Mouse (Mus musculus) thymus, postnatal 25 days (tissue): ENCODE data around the gene Tmprss13.
A peak's percentile ranks its signal among the peaks of the same experiment; 100 is the strongest.

Experiments
- DNase-seq: peaks from one replicate; pipeline ENCODE4 v3.0.0; 2022

Tmprss13 gene

GRCm38 (mm10) chr9:45318855-45319254, at the start of gene Tmprss13:
Tmprss13 (plus strand) TSS chr9:45319100.
- no peak for DNase-seq

- DNase-seq = no peak
These were observed 46.7 kb upstream of the Tmprss13 start for GRCm38 (mm10) chr9:45272213-45272612.

- DNase-seq = no peak
These were observed 44.7 kb upstream of the Tmprss13 start for GRCm38 (mm10) chr9:45274218-45274617.

GRCm38 (mm10) chr9:45274635-45275034, 44.3 kb upstream of the Tmprss13 start:
- no peak for DNase-seq

GRCm38 (mm10) chr9:45280059-45280458, 38.8 kb upstream of the Tmprss13 start:
- no peak for DNase-seq

GRCm38 (mm10) chr9:45280891-45281290, 38.0 kb upstream of the Tmprss13 start:
- no peak for DNase-seq

- DNase-seq = no peak
These were observed 36.4 kb upstream of the Tmprss13 start for GRCm38 (mm10) chr9:45282466-45282865.

- DNase-seq = no peak
These were observed 27.3 kb upstream of the Tmprss13 start for GRCm38 (mm10) chr9:45291481-45292168.

GRCm38 (mm10) chr9:45294210-45295011, 24.5 kb upstream of the Tmprss13 start:
- DNase-seq = no peak

- peak; percentile 74 for DNase-seq
These were observed 19.5 kb upstream of the Tmprss13 start for GRCm38 (mm10) chr9:45299231-45300006.

- DNase-seq = peak; percentile 97
These were observed 18.3 kb upstream of the Tmprss13 start for GRCm38 (mm10) chr9:45300422-45301104.

- no peak for DNase-seq
These were observed 17.1 kb upstream of the Tmprss13 start for GRCm38 (mm10) chr9:45301771-45302170.

- DNase-seq = no peak
These were observed 12.0 kb upstream of the Tmprss13 start for GRCm38 (mm10) chr9:45306746-45307410.

GRCm38 (mm10) chr9:45308521-45308920, 10.4 kb upstream of the Tmprss13 start:
- no peak for DNase-seq

GRCm38 (mm10) chr9:45311858-45312257, 7.0 kb upstream of the Tmprss13 start:
- no peak for DNase-seq

GRCm38 (mm10) chr9:45313913-45314312, 5.0 kb upstream of the Tmprss13 start:
- DNase-seq = no peak

GRCm38 (mm10) chr9:45317635-45318034, 1.3 kb upstream of the Tmprss13 start:
- no peak for DNase-seq

- DNase-seq = no peak
These were observed 2.6 kb downstream of the Tmprss13 start for GRCm38 (mm10) chr9:45321465-45321864.

- DNase-seq = no peak
These were observed 3.1 kb downstream of the Tmprss13 start for GRCm38 (mm10) chr9:45321946-45322430.

- no peak for DNase-seq
These were observed 7.5 kb downstream of the Tmprss13 start for GRCm38 (mm10) chr9:45326390-45326789.

GRCm38 (mm10) chr9:45328263-45328662, 9.4 kb downstream of the Tmprss13 start:
- DNase-seq = no peak

- no peak for DNase-seq
These were observed 10.7 kb downstream of the Tmprss13 start for GRCm38 (mm10) chr9:45329577-45329976.
